ENCODE assay signal across 7 mouse cellular contexts in the genomic region with DNA sequence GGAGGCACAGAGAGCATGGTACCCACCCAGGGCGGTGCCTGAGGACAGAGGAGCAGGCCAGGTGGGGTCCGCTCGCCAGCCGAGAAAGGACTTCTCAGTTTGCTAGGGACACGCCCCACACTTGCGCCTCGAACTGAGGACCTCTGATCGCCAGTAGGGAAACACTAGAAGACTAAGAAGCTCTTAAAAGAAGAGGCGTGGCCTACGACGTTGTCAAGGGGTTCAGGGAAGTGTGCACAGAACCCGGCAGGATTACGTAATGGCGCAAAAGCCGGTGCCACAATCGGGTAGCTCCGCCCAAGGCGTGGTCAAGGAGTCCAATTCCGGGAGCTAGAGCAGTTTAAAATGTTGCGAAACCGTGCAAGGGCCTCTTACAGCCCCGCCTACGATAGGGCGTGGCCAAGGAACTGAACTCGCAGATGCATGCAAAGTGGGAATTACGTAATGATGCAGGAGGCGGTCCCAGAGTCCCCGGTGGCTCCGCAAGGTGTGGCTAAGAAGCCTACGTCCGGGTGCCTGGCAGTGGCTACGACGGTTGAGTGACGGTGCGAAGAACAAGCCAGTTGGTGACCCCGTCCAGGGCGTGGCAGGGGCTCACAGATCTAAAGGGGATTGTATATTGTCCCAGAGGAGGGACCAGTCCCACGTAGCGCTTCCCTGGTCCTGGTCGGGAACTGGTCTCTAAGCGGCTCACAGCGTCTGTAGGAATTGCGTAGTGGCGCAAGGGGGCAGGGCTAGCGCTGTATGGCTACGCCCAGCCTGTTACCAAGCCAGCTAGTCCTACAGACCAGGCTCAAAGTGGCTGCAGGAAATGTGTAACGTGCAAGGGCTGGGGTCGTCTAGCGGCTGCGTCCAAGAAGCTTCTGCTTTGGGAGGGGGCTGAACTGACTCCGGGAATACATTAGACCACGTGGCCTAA. TPM values are rescaled to one million over a fixed set of nuclear protein-coding genes. Genes with fewer than 3 reads are reported as not detected.
DNase-seq lines count a peak whose midpoint lies in the region; ATAC-seq lines count a peak whose summit lies in the region.

Abhd11 (plus strand) TSS at position 482 of the 919 bp plus-strand sequence.

- intact Hi-C loops in left cerebral cortex, postnatal 36 days (cut with DNase I): loop anchor here (1.0 to 5.0 kb wide), 2 partner anchors 178 to 321 kb away; partner anchors contain the start of genes Baz1b and Limk1

- no peaks in the 10 kb centered on the region for H3K9me3 ChIP-seq in intestine, embryonic 16.5 days (ENCODE audit: control insufficient read depth, low read length)
- no peaks in the 10 kb centered on the region for H3K9me3 ChIP-seq in midbrain, embryonic 11.5 days (ENCODE audit: control insufficient read depth, low read length)

- peak within 1 kb of the TSS; percentile 75 for H3K4me2 ChIP-seq in intestine, embryonic 16.5 days (ENCODE audit: low read depth, low read length)
- H3K4me2 ChIP-seq in midbrain, embryonic 11.5 days: peak within 1 kb of the TSS; percentile 84

- H3K27me3 ChIP-seq in intestine, embryonic 16.5 days (replicated peaks; ENCODE audit: control insufficient read depth, insufficient read depth, low read length): no peaks in the 10 kb centered on the region
- H3K27me3 ChIP-seq in midbrain, embryonic 11.5 days (ENCODE audit: control insufficient read depth, insufficient read depth, low read length): no peaks in the 10 kb centered on the region

- peak; percentile 87 for ATAC-seq in intestine, embryonic 16.5 days
- peak; percentile 90 for ATAC-seq in midbrain, embryonic 11.5 days (ENCODE audit: low FRiP score)

- H3K9ac ChIP-seq in intestine, embryonic 16.5 days (ENCODE audit: low read depth, low read length): peak within 1 kb of the TSS; percentile 80
- peak within 1 kb of the TSS; percentile 73 for H3K9ac ChIP-seq in midbrain, embryonic 11.5 days (ENCODE audit: low read length)

- H3K4me3 ChIP-seq in intestine, embryonic 16.5 days (ENCODE audit: low read length): peak within 1 kb of the TSS; percentile 68
- H3K4me3 ChIP-seq in midbrain, embryonic 11.5 days (ENCODE audit: low read depth, low read length): peak within 1 kb of the TSS; percentile 54

- DNase-seq in adrenal gland, adult 8-10 months: peak; percentile 99
- DNase-seq in embryo, embryonic 9.5 days (ENCODE audit: extremely low spot score): peak; percentile 98
- DNase-seq in gastrocnemius, postnatal 4 days (ENCODE audit: low spot score in 2 of 2): peak; percentile 85 to 97
- DNase-seq in left cerebral cortex, postnatal 36 days (ENCODE audit: low spot score in 2 of 2): peak; percentile 94 to 95
- DNase-seq in midbrain, embryonic 11.5 days (ENCODE audit: low spot score, missing footprints): peak; percentile 100
- DNase-seq in skeletal muscle tissue, adult 2 months (ENCODE audit: low read depth, low spot score): peak; percentile 100

- H3K27ac ChIP-seq in intestine, embryonic 16.5 days (ENCODE audit: low read length): peak within 1 kb of the TSS; percentile 98
- peak within 1 kb of the TSS; percentile 88 for H3K27ac ChIP-seq in midbrain, embryonic 11.5 days (ENCODE audit: low read depth, low read length)

- H3K4me1 ChIP-seq in intestine, embryonic 16.5 days (ENCODE audit: control insufficient read depth, insufficient read depth, low read length): peaks cover 34% of the 10 kb centered on the region
- peaks cover 25% of the 10 kb centered on the region for H3K4me1 ChIP-seq in midbrain, embryonic 11.5 days (ENCODE audit: control insufficient read depth, insufficient read depth, low read length)

- H3K36me3 ChIP-seq in intestine, embryonic 16.5 days (ENCODE audit: control insufficient read depth, insufficient read depth, low read length): peaks cover 3% of the 10 kb centered on the region; the same call in 1 of the 2 replicates
- no peaks in the 10 kb centered on the region for H3K36me3 ChIP-seq in midbrain, embryonic 11.5 days (ENCODE audit: control insufficient read depth, insufficient read depth, low read length)

- under 1% methylated on average over 52 of the region's 52 CpGs for WGBS in intestine, embryonic 16.5 days
- WGBS in midbrain, embryonic 11.5 days: under 1% methylated on average over 52 of the region's 52 CpGs

RNA-seq across cellular contexts. Expression of gene Abhd11, which starts in this region (rescaled TPM):
- 10 to 100 TPM; 52.4 to 65.4 (median 55.9) TPM for total RNA-seq in adrenal gland, adult 8-10 months (2022)
- total RNA-seq in gastrocnemius, postnatal 4 days (2021): 10 to 100 TPM; 44.0 to 44.6 TPM
- polyA plus RNA-seq in intestine, embryonic 16.5 days (2015; fragmentation: Nextera tagmentation; extraction: Ambion mirVana): 102 and 106 TPM in 2 replicates
- 10 to 100 TPM; 31.1 to 39.2 TPM for total RNA-seq in left cerebral cortex, postnatal 36 days (2021)
- polyA plus RNA-seq in midbrain, embryonic 11.5 days (2014; fragmentation: Nextera tagmentation; extraction: Ambion mirVana): 37.8 and 41.2 TPM in 2 replicates

Comparison
In these comparisons a context has a peak if more than half of its experiments do, and no peak if none do; other contexts are left out.
1. Peak in every context shown above with its lines: DNase-seq, ATAC-seq, H3K4me3 ChIP-seq and H3K27ac ChIP-seq.